Comparison of ENCODE assay signal across 14 mouse cellular contexts in the genomic region with DNA sequence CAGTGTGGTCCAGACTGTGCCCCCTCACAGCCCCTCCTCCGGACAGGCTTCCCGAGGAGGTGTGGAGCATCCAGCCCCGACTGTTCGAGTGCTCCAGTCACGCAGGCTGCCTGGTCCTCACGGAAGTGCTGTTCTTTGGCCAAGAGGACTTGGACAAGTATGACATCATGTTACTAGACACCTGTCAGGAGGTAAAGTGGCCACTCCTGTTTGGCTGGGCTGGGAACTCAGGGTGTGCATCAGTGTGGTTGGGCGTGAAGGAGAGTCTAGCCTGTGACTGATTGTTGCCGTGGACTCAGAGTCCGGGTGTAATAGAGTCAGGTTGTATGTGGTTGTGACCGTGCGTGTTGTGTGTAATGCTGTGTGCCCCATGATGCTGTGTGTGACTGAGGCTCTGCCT. TPM values are rescaled to one million over a fixed set of nuclear protein-coding genes. Genes with fewer than 3 reads are reported as not detected.
DNase-seq lines count a peak whose midpoint lies in the region; ATAC-seq and TF ChIP-seq lines count a peak whose summit lies in the region.
"Had no signal": no experiment of that assay in that cellular context is flagged by ENCODE, and none has a peak within 500 bp of the region (broad histone marks: within the 10 kb centered on the region; RNA-seq: fewer than 3 reads in every experiment).

No protein-coding gene starts in this region.

- DNase-seq in midbrain, embryonic 11.5 days (ENCODE audit: low spot score, missing footprints): no peak
- DNase-seq in midbrain, embryonic 10.5 days (ENCODE audit: low spot score): no peak
- DNase-seq in spleen, postnatal 4 days (ENCODE audit: low spot score in 2 of 2): no peak

- no peak for ATAC-seq in midbrain, embryonic 11.5 days (ENCODE audit: low FRiP score)
- ATAC-seq in intestine, postnatal 0 days: peak; percentile 46
- ATAC-seq in lung, embryonic 15.5 days (ENCODE audit: borderline replicate concordance, extremely low read depth, low FRiP score, low TSS enrichment): peak; percentile 17; the same call in 1 of the 2 replicates
- ATAC-seq in stomach, embryonic 16.5 days (ENCODE audit: insufficient read depth, low FRiP score): peak; percentile 19; the same call in 1 of the 2 replicates
- ATAC-seq in megakaryocyte progenitor cell, adult 5-6 weeks (replicated peaks; ENCODE audit: poor library complexity): no peak

- H3K4me1 ChIP-seq in midbrain, embryonic 11.5 days (ENCODE audit: control insufficient read depth, insufficient read depth, low read length): no peaks in the 10 kb centered on the region
- H3K4me1 ChIP-seq in midbrain, embryonic 10.5 days: peaks cover 18% of the 10 kb centered on the region
- H3K4me1 ChIP-seq in intestine, postnatal 0 days (replicated peaks; ENCODE audit: control insufficient read depth, insufficient read depth, low read length): no peaks in the 10 kb centered on the region
- peaks cover 14% of the 10 kb centered on the region for H3K4me1 ChIP-seq in lung, embryonic 15.5 days
- peaks cover under 1% of the 10 kb centered on the region for H3K4me1 ChIP-seq in stomach, embryonic 16.5 days (ENCODE audit: control insufficient read depth, insufficient read depth, low read length)
- H3K4me1 ChIP-seq: hindbrain, embryonic 15.5 days had no signal

- no peak overlapping the region for H3K4me2 ChIP-seq in midbrain, embryonic 11.5 days
- no peak overlapping the region for H3K4me2 ChIP-seq in intestine, postnatal 0 days (replicated peaks; ENCODE audit: low read depth)
- H3K4me2 ChIP-seq in lung, embryonic 15.5 days: no peak overlapping the region
- H3K4me2 ChIP-seq in stomach, embryonic 16.5 days (ENCODE audit: low read depth, low read length): no peak overlapping the region
- H3K4me2 ChIP-seq: embryonic facial prominence, embryonic 15.5 days; heart, embryonic 13.5 days; hindbrain, embryonic 15.5 days had no signal

- no peak for TF ChIP-seq CTCF in intestine, postnatal 0 days (IDR thresholded peaks at IDR 0.05; ENCODE audit: low read depth)

- no peak overlapping the region for H3K4me3 ChIP-seq in midbrain, embryonic 11.5 days (ENCODE audit: low read depth, low read length)
- no peak overlapping the region for H3K4me3 ChIP-seq in midbrain, embryonic 10.5 days
- H3K4me3 ChIP-seq in intestine, postnatal 0 days (ENCODE audit: low read depth, low read length): no peak overlapping the region
- H3K4me3 ChIP-seq in lung, embryonic 15.5 days: no peak overlapping the region
- H3K4me3 ChIP-seq in stomach, embryonic 16.5 days (replicated peaks; ENCODE audit: low read length): no peak overlapping the region
- H3K4me3 ChIP-seq: embryonic facial prominence, embryonic 15.5 days; forebrain, embryonic 10.5 days; gastrocnemius, adult 2 months; heart, embryonic 13.5 days; hindbrain, embryonic 15.5 days had no signal

- 0 out of 2 replicates have a peak overlapping the region, but pooled peaks have one; percentile 5 for H3K9ac ChIP-seq in midbrain, embryonic 11.5 days (ENCODE audit: low read length)
- H3K9ac ChIP-seq in intestine, postnatal 0 days (ENCODE audit: low read depth, low read length): no peak overlapping the region
- no peak overlapping the region for H3K9ac ChIP-seq in lung, embryonic 15.5 days
- H3K9ac ChIP-seq in stomach, embryonic 16.5 days (ENCODE audit: low read length): no peak overlapping the region
- H3K9ac ChIP-seq: embryonic facial prominence, embryonic 15.5 days; heart, embryonic 13.5 days; hindbrain, embryonic 15.5 days; liver, postnatal 0 days had no signal

- WGBS in midbrain, embryonic 11.5 days: 90% methylated on average over 11 of the region's 11 CpGs
- WGBS in midbrain, embryonic 10.5 days: 91% methylated on average over 11 of the region's 11 CpGs
- WGBS in intestine, postnatal 0 days: 79% methylated on average over 11 of the region's 11 CpGs
- 68% methylated on average over 11 of the region's 11 CpGs for WGBS in lung, embryonic 15.5 days
- 78% methylated on average over 11 of the region's 11 CpGs for WGBS in stomach, embryonic 16.5 days

- H3K27ac ChIP-seq in midbrain, embryonic 11.5 days (ENCODE audit: low read depth, low read length): no peak overlapping the region
- H3K27ac ChIP-seq in midbrain, embryonic 10.5 days (replicated peaks): no peak overlapping the region
- H3K27ac ChIP-seq in intestine, postnatal 0 days (ENCODE audit: low read depth, low read length): no peak overlapping the region
- H3K27ac ChIP-seq in lung, embryonic 15.5 days: no peak overlapping the region
- no peak overlapping the region for H3K27ac ChIP-seq in stomach, embryonic 16.5 days (ENCODE audit: low read length)
- H3K27ac ChIP-seq: embryonic facial prominence, embryonic 15.5 days; forebrain, embryonic 10.5 days; gastrocnemius, adult 2 months; heart, embryonic 13.5 days; hindbrain, embryonic 15.5 days had no signal

- no peaks in the 10 kb centered on the region for H3K27me3 ChIP-seq in midbrain, embryonic 11.5 days (ENCODE audit: control insufficient read depth, insufficient read depth, low read length)
- H3K27me3 ChIP-seq in midbrain, embryonic 10.5 days (ENCODE audit: low read depth, poor library complexity, severe bottlenecking): no peaks in the 10 kb centered on the region
- H3K27me3 ChIP-seq in intestine, postnatal 0 days (replicated peaks; ENCODE audit: control insufficient read depth, insufficient read depth, low read length): no peaks in the 10 kb centered on the region
- H3K27me3 ChIP-seq in lung, embryonic 15.5 days: no peaks in the 10 kb centered on the region
- H3K27me3 ChIP-seq in stomach, embryonic 16.5 days (ENCODE audit: control insufficient read depth, insufficient read depth, low read length): no peaks in the 10 kb centered on the region
- H3K27me3 ChIP-seq: embryonic facial prominence, embryonic 15.5 days; hindbrain, embryonic 15.5 days had no signal

- H3K36me3 ChIP-seq in midbrain, embryonic 11.5 days (ENCODE audit: control insufficient read depth, insufficient read depth, low read length): no peaks in the 10 kb centered on the region
- peaks cover 22% of the 10 kb centered on the region for H3K36me3 ChIP-seq in midbrain, embryonic 10.5 days
- H3K36me3 ChIP-seq in intestine, postnatal 0 days (ENCODE audit: control insufficient read depth, insufficient read depth): no peaks in the 10 kb centered on the region; the same call in 1 of the 2 replicates
- peaks cover 4% of the 10 kb centered on the region; the same call in 1 of the 2 replicates for H3K36me3 ChIP-seq in lung, embryonic 15.5 days
- peaks cover 4% of the 10 kb centered on the region; the same call in 1 of the 2 replicates for H3K36me3 ChIP-seq in stomach, embryonic 16.5 days (ENCODE audit: control insufficient read depth, insufficient read depth, low read length)

- no peaks in the 10 kb centered on the region for H3K9me3 ChIP-seq in midbrain, embryonic 11.5 days (ENCODE audit: control insufficient read depth, low read length)
- no peaks in the 10 kb centered on the region for H3K9me3 ChIP-seq in midbrain, embryonic 10.5 days (replicated peaks)
- H3K9me3 ChIP-seq in intestine, postnatal 0 days (ENCODE audit: control insufficient read depth): no peaks in the 10 kb centered on the region
- no peaks in the 10 kb centered on the region for H3K9me3 ChIP-seq in lung, embryonic 15.5 days
- H3K9me3 ChIP-seq in stomach, embryonic 16.5 days (replicated peaks; ENCODE audit: control insufficient read depth, low read length): no peaks in the 10 kb centered on the region
- H3K9me3 ChIP-seq: embryonic facial prominence, embryonic 15.5 days; forebrain, embryonic 10.5 days; heart, embryonic 13.5 days; hindbrain, embryonic 15.5 days had no signal

RNA-seq across cellular contexts. Expression of a gene that starts 15.7 kb away (rescaled TPM):
- 7.8 and 8.3 TPM in 2 replicates for polyA plus RNA-seq in midbrain, embryonic 11.5 days (2014; fragmentation: Nextera tagmentation; extraction: Ambion mirVana)
- polyA plus RNA-seq in midbrain, embryonic 10.5 days (2016; fragmentation: Nextera tagmentation; extraction: Ambion mirVana): 10.5 and 11.3 TPM in 2 replicates
- 3.6 and 5.1 TPM in 2 replicates for polyA plus RNA-seq in intestine, postnatal 0 days (2015; fragmentation: Nextera tagmentation; extraction: Ambion mirVana)
- 39.4 and 40.2 TPM in 2 replicates for polyA plus RNA-seq in lung, embryonic 15.5 days (2015; fragmentation: Nextera tagmentation; extraction: Ambion mirVana)
- 43.0 and 52.7 TPM in 2 replicates for polyA plus RNA-seq in stomach, embryonic 16.5 days (2015; fragmentation: Nextera tagmentation; extraction: Ambion mirVana)
- total RNA-seq in megakaryocyte progenitor cell, adult 5-6 weeks (2015): 9.2 and 10.8 TPM in 2 replicates
- 34.4 and 37.7 TPM in 2 replicates for total RNA-seq in megakaryocyte progenitor cell, adult 5-6 weeks (2017)

RNA-seq across cellular contexts. Expression of a gene that starts 25.0 kb away (rescaled TPM):
- polyA plus RNA-seq in midbrain, embryonic 11.5 days (2014; fragmentation: Nextera tagmentation; extraction: Ambion mirVana): 24.2 and 25.8 TPM in 2 replicates
- polyA plus RNA-seq in midbrain, embryonic 10.5 days (2016; fragmentation: Nextera tagmentation; extraction: Ambion mirVana): 21.8 and 29.2 TPM in 2 replicates
- polyA plus RNA-seq in intestine, postnatal 0 days (2015; fragmentation: Nextera tagmentation; extraction: Ambion mirVana): 6.3 and 6.5 TPM in 2 replicates
- polyA plus RNA-seq in lung, embryonic 15.5 days (2015; fragmentation: Nextera tagmentation; extraction: Ambion mirVana): 15.5 and 17.7 TPM in 2 replicates
- 75.9 and 92.4 TPM in 2 replicates for polyA plus RNA-seq in stomach, embryonic 16.5 days (2015; fragmentation: Nextera tagmentation; extraction: Ambion mirVana)
- total RNA-seq in megakaryocyte progenitor cell, adult 5-6 weeks (2015): not detected in 2 replicates
- total RNA-seq in megakaryocyte progenitor cell, adult 5-6 weeks (2017): 0.14 and 0.29 TPM in 2 replicates
- total RNA-seq: granulocyte monocyte progenitor cell, adult 5-6 weeks had no signal

RNA-seq across cellular contexts. Expression of a gene that starts 34.0 kb away (rescaled TPM):
- polyA plus RNA-seq in midbrain, embryonic 11.5 days (2014; fragmentation: Nextera tagmentation; extraction: Ambion mirVana): 0.51 and 0.65 TPM in 2 replicates
- 0.58 and 0.82 TPM in 2 replicates for polyA plus RNA-seq in midbrain, embryonic 10.5 days (2016; fragmentation: Nextera tagmentation; extraction: Ambion mirVana)
- 0.05 and 0.07 TPM in 2 replicates for polyA plus RNA-seq in intestine, postnatal 0 days (2015; fragmentation: Nextera tagmentation; extraction: Ambion mirVana)
- polyA plus RNA-seq in lung, embryonic 15.5 days (2015; fragmentation: Nextera tagmentation; extraction: Ambion mirVana): 1.3 and 1.4 TPM in 2 replicates
- polyA plus RNA-seq in stomach, embryonic 16.5 days (2015; fragmentation: Nextera tagmentation; extraction: Ambion mirVana): 0.71 and 0.77 TPM in 2 replicates
- total RNA-seq in megakaryocyte progenitor cell, adult 5-6 weeks (2015): 0.37 and 3.9 TPM in 2 replicates
- 1.9 TPM in 1 of 2 replicates, not detected in the other for total RNA-seq in megakaryocyte progenitor cell, adult 5-6 weeks (2017)
- total RNA-seq: gastrocnemius, adult 2 months had no signal

Comparison
In these comparisons a context has a peak if more than half of its experiments do, and no peak if none do; other contexts are left out.
1. ATAC-seq: peak in intestine, postnatal 0 days (single experiment), lung, embryonic 15.5 days (single experiment) and stomach, embryonic 16.5 days (single experiment); none in midbrain, embryonic 11.5 days (single experiment) and megakaryocyte progenitor cell, adult 5-6 weeks (single experiment).